Mouse (Mus musculus) megakaryocyte, embryonic 14.5 days (primary cell): ENCODE results near the gene Mettl22.

Experiments
- FLI1 ChIP-seq: IDR thresholded peaks from 2 replicates; pipeline ENCODE4 v1.6.1; 2012; ENCODE audit warnings: low read length, inconsistent platforms, mixed read lengths
- GATA1 ChIP-seq: IDR thresholded peaks from 3 replicates; pipeline ENCODE4 v1.6.1; 2012; ENCODE audit warnings: mixed read lengths, low read length, inconsistent platforms, borderline replicate concordance

GRCm38 (mm10) chr16:8534466-8535200 is 64.0 kb downstream of the Mettl22 start:
- no peak for TF ChIP-seq FLI1
- no peak for TF ChIP-seq GATA1
